Mouse (Mus musculus) limb, embryonic 14.5 days (tissue): ENCODE results near the gene Sde2. TPM values are rescaled to one million over a fixed set of nuclear protein-coding genes. Genes with fewer than 3 reads are reported as not detected.

Source experiments
- ATAC-seq: fragments of 200-750 bp; cut with Nextera tagmentation; 2 replicates; pipeline ENCODE4 v1.8.0; 2017; ENCODE audit warnings: low read depth, moderate number of reproducible peaks, moderate TSS enrichment; ENCODE audit not compliant: low FRiP score
- DNase-seq: peaks from one replicate; pipeline ENCODE4 v3.0.0-alpha.2; 2015; ENCODE audit warnings: low spot score
- H3K27ac ChIP-seq: fragments of 300-500 bp; sonication (generic); replicated peaks from 2 replicates; pipeline ENCODE4 v1.5.1; 2014; ENCODE audit warnings: low read depth, mild to moderate bottlenecking, low read length, moderate library complexity, mixed read lengths
- H3K27me3 ChIP-seq: fragments of 300-500 bp; sonication (generic); 2 replicates; pipeline ENCODE4 v1.6.1; 2014; ENCODE audit warnings: low read length, mixed read lengths; ENCODE audit not compliant: control insufficient read depth, insufficient read depth
- H3K36me3 ChIP-seq: fragments of 300-500 bp; sonication (generic); 2 replicates; pipeline ENCODE4 v1.6.1; 2014; ENCODE audit warnings: mild to moderate bottlenecking, low read length, moderate library complexity, mixed read lengths; ENCODE audit not compliant: control insufficient read depth, insufficient read depth
- H3K4me1 ChIP-seq: fragments of 300-500 bp; sonication (generic); 2 replicates; pipeline ENCODE4 v1.6.1; 2014; ENCODE audit warnings: antibody characterized with exemption, low read length, mixed read lengths; ENCODE audit not compliant: control insufficient read depth, insufficient read depth
- H3K4me2 ChIP-seq: fragments of 300-500 bp; sonication (generic); replicated peaks from 2 replicates; pipeline ENCODE4 v1.6.1; 2014; ENCODE audit warnings: low read depth, mild to moderate bottlenecking, low read length, moderate library complexity; ENCODE audit not compliant: severe bottlenecking
- H3K4me3 ChIP-seq: fragments of 300-500 bp; sonication (generic); replicated peaks from 2 replicates; pipeline ENCODE4 v1.5.1; 2014; ENCODE audit warnings: low read length
- H3K9ac ChIP-seq: fragments of 300-500 bp; sonication (generic); 2 replicates; pipeline ENCODE4 v1.6.1; 2014; ENCODE audit warnings: mild to moderate bottlenecking, low read depth, low read length, moderate library complexity; ENCODE audit not compliant: severe bottlenecking
- H3K9me3 ChIP-seq: fragments of 300-500 bp; sonication (generic); 2 replicates; pipeline ENCODE4 v1.6.1; 2016; ENCODE audit warnings: low read length; ENCODE audit not compliant: control insufficient read depth
- POLR2A ChIP-seq: fragments of 200-500 bp; IDR thresholded peaks from 2 replicates; pipeline ENCODE4 v1.8.0; 2012; ENCODE audit warnings: inconsistent platforms, mild to moderate bottlenecking, moderate library complexity, borderline replicate concordance; ENCODE audit not compliant: insufficient read depth, insufficient read length; ENCODE audit errors: extremely low read depth
- WGBS: fragments of 180-500 bp; shearing (Covaris S2); extraction: QIAGEN DNeasy Blood & Tissue Kit; methylation state at CpG from one replicate; pipeline ENCODE4 v1.1.7; 2014; 5-methylcytosine and 5-hydroxymethylcytosine counted together
- polyA plus RNA-seq, 2 experiments: library from polyadenylated mRNA; depleted of rRNA in 1 of 2; stranded (reverse) in 1 of 2; unstranded in 1 of 2; fragments of >200 nt; fragmentation: Nextera tagmentation in 1 of 2; extraction: Ambion mirVana in 1 of 2; gene quantifications; 2 replicates each; pipeline versions ENCODE4 v1.2.1 to v1.2.3; 2012 to 2014

Sde2 gene
- polyA plus RNA-seq, 2 experiments, result 24.6 to 30.9 TPM

GRCm38 (mm10) chr1:180877466-180877865, 26.5 kb downstream of the Sde2 start:
- H3K9me3 ChIP-seq, result no peaks in the 10 kb centered on the region
- no peaks in the 10 kb centered on the region for H3K4me1 ChIP-seq
- ATAC-seq (no peak), DNase-seq (no peak)
- H3K4me3 ChIP-seq, result no peak overlapping the region
- WGBS, result 77% methylated on average over 4 of the region's 4 CpGs
- no peaks in the 10 kb centered on the region for H3K36me3 ChIP-seq
- H3K27ac ChIP-seq, result no peak overlapping the region
- no peak overlapping the region for H3K9ac ChIP-seq
- no peaks in the 10 kb centered on the region for H3K27me3 ChIP-seq
- H3K4me2 ChIP-seq, result no peak overlapping the region
- no peak for TF ChIP-seq POLR2A

- no peak for DNase-seq
- 77% methylated on average over 3 of the region's 3 CpGs for whole genome bisulfite sequencing
Observed at GRCm38 (mm10) chr1:180881768-180882167, 30.8 kb downstream of the Sde2 start.

GRCm38 (mm10) chr1:180883731-180884130, 32.8 kb downstream of the Sde2 start:
- ATAC-seq (no peak), DNase-seq (no peak)
- H3K27me3 ChIP-seq, result no peaks in the 10 kb centered on the region
- H3K4me3 ChIP-seq, result no peak overlapping the region
- H3K9me3 ChIP-seq, result no peaks in the 10 kb centered on the region
- TF ChIP-seq POLR2A, result no peak
- H3K4me1 ChIP-seq, result peaks cover 7% of the 10 kb centered on the region
- H3K9ac ChIP-seq, result no peak overlapping the region
- WGBS, result 32% methylated on average over 7 of the region's 7 CpGs
- no peak overlapping the region for H3K27ac ChIP-seq
- H3K36me3 ChIP-seq, result no peaks in the 10 kb centered on the region
- H3K4me2 ChIP-seq, result no peak overlapping the region

More at GRCm38 (mm10) chr1:180881768-180882167, 30.8 kb downstream of the Sde2 start:
- no peak overlapping the region for H3K27ac ChIP-seq
- ATAC-seq, result no peak
- H3K9me3 ChIP-seq, result no peaks in the 10 kb centered on the region
- H3K4me1 ChIP-seq, result no peaks in the 10 kb centered on the region
- H3K4me3 ChIP-seq, result no peak overlapping the region
- no peak for TF ChIP-seq POLR2A
- no peak overlapping the region for H3K4me2 ChIP-seq
- no peaks in the 10 kb centered on the region for H3K36me3 ChIP-seq
- no peak overlapping the region for H3K9ac ChIP-seq
- H3K27me3 ChIP-seq, result no peaks in the 10 kb centered on the region

GRCm38 (mm10) chr1:180884484-180884883, 33.6 kb downstream of the Sde2 start:
- no peaks in the 10 kb centered on the region for H3K9me3 ChIP-seq
- 82% methylated on average over 9 of the region's 9 CpGs for WGBS
- ATAC-seq, result no peak

GRCm38 (mm10) chr1:180888556-180889042, 37.7 kb downstream of the Sde2 start:
- Histone ChIP-seq H3K27me3 (no peaks in the 10 kb centered on the region; the same call in 1 of the 2 replicates), H3K27ac (peak overlapping the region; percentile 5; the same call in 1 of the 2 replicates), H3K4me1 (peaks cover 14% of the 10 kb centered on the region), H3K9me3 (no peaks in the 10 kb centered on the region), H3K9ac (0 out of 2 replicates have a peak overlapping the region, but pooled peaks have one; percentile 12), H3K4me2 (peak overlapping the region; percentile 32), H3K4me3 (no peak overlapping the region), H3K36me3 (no peaks in the 10 kb centered on the region)
- no peak for TF ChIP-seq POLR2A
- DNase-seq, result peak; percentile 88
- peak; percentile 75 for ATAC-seq
- WGBS, result 4% methylated on average over 13 of the region's 13 CpGs

More at GRCm38 (mm10) chr1:180884484-180884883, 33.6 kb downstream of the Sde2 start:
- no peak overlapping the region for H3K9ac ChIP-seq
- no peak for DNase-seq
- no peaks in the 10 kb centered on the region for H3K27me3 ChIP-seq
- peaks cover 14% of the 10 kb centered on the region for H3K4me1 ChIP-seq
- no peak overlapping the region for H3K27ac ChIP-seq
- no peak overlapping the region for H3K4me3 ChIP-seq
- H3K4me2 ChIP-seq, result no peak overlapping the region
- TF ChIP-seq POLR2A, result no peak
- no peaks in the 10 kb centered on the region for H3K36me3 ChIP-seq
